Mouse (Mus musculus) G1E-ER4 (cell line): ENCODE measurements at regions not wholly inside any gene's neighbourhood (a gene's known extent, or its start where the extent isn't known, plus 50 kb on each side); places are given as distances from the start of the nearest gene placed in this dataset.

Experiments used
- GATA1 ChIP-seq: IDR thresholded peaks from one replicate; pipeline ENCODE4 v1.8.0; 2012; ENCODE audit warnings: low read length, inconsistent platforms

DNA sequence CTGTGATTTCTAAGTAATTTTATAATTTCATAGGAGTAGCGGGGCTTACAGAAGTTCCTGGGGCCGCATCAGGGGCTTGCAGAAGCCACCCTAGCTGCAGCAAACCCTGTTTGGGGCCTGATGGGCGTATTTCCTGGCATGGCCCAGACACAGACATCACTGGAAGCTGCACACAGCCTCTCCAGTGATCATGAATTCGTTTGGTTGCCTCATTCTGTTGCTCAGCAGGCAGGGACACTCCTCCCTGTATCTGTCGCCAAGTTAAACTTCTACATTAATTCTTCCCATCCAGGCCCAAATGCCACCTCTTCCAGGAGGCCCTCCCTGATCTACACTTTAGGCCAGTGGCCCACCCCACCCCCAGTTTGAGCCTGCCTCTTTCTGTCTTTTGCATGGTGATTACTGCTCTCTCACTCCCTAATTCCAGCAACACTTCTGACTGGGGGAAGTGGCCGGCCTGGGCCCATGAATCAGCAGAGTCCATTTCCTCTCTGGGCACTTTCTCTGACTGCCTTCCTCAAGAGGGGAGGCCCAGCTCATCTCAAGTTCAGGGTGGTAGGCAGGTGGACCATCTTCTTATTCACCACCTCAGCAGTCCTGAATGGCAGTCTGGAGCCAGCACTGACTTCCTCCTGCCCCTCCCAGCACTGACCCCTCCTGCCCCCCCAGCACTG, 51.0 kb upstream of the Tmem189 start:
- no peak for TF ChIP-seq GATA1
